Mouse (Mus musculus) ES-E14 (cell line): Measurements from ENCODE around the gene Myo5a. TPM values are rescaled to one million over a fixed set of nuclear protein-coding genes. Genes with fewer than 3 reads are reported as not detected.
A peak's percentile ranks its signal among the peaks of the same experiment; 100 is the strongest.

ENCODE experiments used
- DNase-seq: peaks from one replicate; pipeline ENCODE4 v3.0.0-alpha.2; 2013; ENCODE audit warnings: low read depth, low spot score
- H3K27ac ChIP-seq: 2 replicates; pipeline ENCODE4 v1.5.1; 2012; ENCODE audit warnings: low read depth, mild to moderate bottlenecking, low read length, moderate library complexity, mixed read lengths; ENCODE audit not compliant: poor library complexity, insufficient read depth, severe bottlenecking
- H3K36me3 ChIP-seq: 2 replicates; pipeline ENCODE4 v1.6.1; 2012; ENCODE audit warnings: mild to moderate bottlenecking, low read length, moderate library complexity, mixed read lengths; ENCODE audit not compliant: control insufficient read depth, poor library complexity, insufficient read depth, severe bottlenecking
- H3K4me1 ChIP-seq, 2 experiments: fragments of 150-350 bp in 1 of 2; sonication (generic) in 1 of 2; 2 replicates each; pipeline ENCODE4 v1.6.1; 2012; ENCODE audit warnings: low read length in 2 of 2, mild to moderate bottlenecking in 1 of 2, mixed read lengths in 1 of 2; ENCODE audit not compliant: control insufficient read depth in 2 of 2, insufficient read depth in 2 of 2, poor library complexity in 1 of 2
- H3K4me3 ChIP-seq, 2 experiments: fragments of 150-350 bp in 1 of 2; sonication (generic) in 1 of 2; 2 replicates each; pipeline ENCODE4 v1.5.1; 2012; ENCODE audit warnings: low read length in 2 of 2, low read depth in 1 of 2, mild to moderate bottlenecking in 1 of 2, mixed read lengths in 1 of 2; ENCODE audit not compliant: insufficient read depth in 1 of 2, poor library complexity in 1 of 2, severe bottlenecking in 1 of 2
- H3K9ac ChIP-seq: 2 replicates; pipeline ENCODE4 v1.6.1; 2012; ENCODE audit warnings: low read depth, mild to moderate bottlenecking, low read length, mixed read lengths; ENCODE audit not compliant: poor library complexity, insufficient read depth, severe bottlenecking
- H3K9me3 ChIP-seq: fragments of 150-350 bp; sonication (generic); 2 replicates; pipeline ENCODE4 v1.6.1; 2012; ENCODE audit warnings: low read depth, mild to moderate bottlenecking, low read length; ENCODE audit not compliant: control insufficient read depth, insufficient read depth
- CHD2 ChIP-seq: IDR thresholded peaks from 2 replicates; pipeline ENCODE4 v1.6.1; 2014; ENCODE audit warnings: mild to moderate bottlenecking, low read depth, low read length, inconsistent platforms
- HCFC1 ChIP-seq: IDR thresholded peaks from 2 replicates; pipeline ENCODE4 v1.6.1; 2012; ENCODE audit warnings: low read length, inconsistent platforms, borderline replicate concordance; ENCODE audit not compliant: insufficient read depth
- MAFK ChIP-seq: IDR thresholded peaks from 2 replicates; pipeline ENCODE4 v1.6.1; 2014; ENCODE audit warnings: mild to moderate bottlenecking, low read depth, low read length, inconsistent platforms; ENCODE audit not compliant: insufficient read depth
- ZC3H11A ChIP-seq: IDR thresholded peaks from 2 replicates; pipeline ENCODE4 v1.6.1; 2012; ENCODE audit warnings: low read depth, mild to moderate bottlenecking, inconsistent platforms, low read length, borderline replicate concordance
- ZNF384 ChIP-seq: IDR thresholded peaks from 2 replicates; pipeline ENCODE4 v1.6.1; 2012; ENCODE audit warnings: low read depth, low read length, inconsistent platforms
- in situ Hi-C, 2 experiments: fragments of 600-800 bp; cut with MboI; formaldehyde crosslinking; loops; one replicate each; pipeline ENCODE4 v1.15.1; 2025; ENCODE audit warnings: low sequenced_read_pairs in 2 of 2, inconsistent platforms in 1 of 2; ENCODE audit not compliant: unreplicated experiment in 2 of 2
- total RNA-seq: library from RNA; depleted of rRNA; stranded (reverse); fragments of 300-350 nt; gene quantifications from 2 replicates; pipeline ENCODE4 v1.2.3, GENCODE M21; 2012

Gene Myo5a
- total RNA-seq, 1 experiment = 60.2 TPM

DNA sequence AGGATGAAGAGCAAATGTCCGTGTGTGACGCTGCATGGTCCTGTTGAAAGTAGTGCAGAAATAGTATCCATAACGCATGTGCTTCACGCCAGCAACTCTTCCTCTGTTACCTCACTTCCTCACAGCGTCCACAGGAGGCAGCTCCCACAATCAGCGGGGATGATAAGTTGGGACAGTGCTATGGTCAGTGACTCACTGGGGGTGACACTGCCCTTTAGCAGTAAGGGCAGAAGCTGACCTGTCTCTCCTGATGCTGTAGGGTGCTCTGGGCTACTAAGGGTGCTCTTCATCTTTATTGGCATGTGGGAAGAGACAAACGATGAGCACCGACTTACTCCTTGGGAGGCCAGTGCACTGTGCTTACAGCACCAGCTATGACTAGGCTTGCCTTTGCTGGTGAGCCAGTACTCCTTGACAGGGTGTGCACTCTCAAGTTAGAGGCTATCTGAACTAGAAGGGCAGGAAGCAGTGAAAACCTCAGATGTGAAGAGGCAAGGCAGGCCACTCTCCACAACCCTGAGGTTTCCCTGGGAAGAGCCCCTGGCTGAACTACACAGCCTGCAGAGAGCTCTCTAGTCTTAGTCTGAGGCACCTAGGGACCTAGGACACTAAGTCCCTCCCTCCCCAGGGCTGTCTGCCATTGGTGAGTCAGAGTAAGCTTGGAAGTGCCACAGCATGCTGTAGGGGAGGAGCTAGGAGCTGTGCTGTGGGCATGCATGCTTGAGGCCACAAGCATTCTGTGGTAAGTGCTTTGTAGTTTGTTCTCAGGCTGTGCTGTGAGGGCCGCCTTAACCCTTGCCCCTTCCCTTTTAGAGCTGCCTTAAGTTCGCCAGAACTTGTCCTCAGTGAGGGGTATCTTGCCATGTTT lies 150.8 kb downstream of the Myo5a start:
- H3K9ac ChIP-seq = no peak overlapping the region
- H3K9me3 ChIP-seq = no peaks in the 10 kb centered on the region
- H3K36me3 ChIP-seq = no peaks in the 10 kb centered on the region
- TF ChIP-seq ZC3H11A (no peak), HCFC1 (no peak), CHD2 (no peak), MAFK (no peak), ZNF384 (no peak)
- no peak overlapping the region for H3K4me3 ChIP-seq
- no peak for DNase-seq
- in situ Hi-C loops = no loop called here
- no peak overlapping the region for H3K27ac ChIP-seq
- peaks cover 3 to 8% of the 10 kb centered on the region in 2 experiments; a peak in 2 of 4 replicates for H3K4me1 ChIP-seq

DNA sequence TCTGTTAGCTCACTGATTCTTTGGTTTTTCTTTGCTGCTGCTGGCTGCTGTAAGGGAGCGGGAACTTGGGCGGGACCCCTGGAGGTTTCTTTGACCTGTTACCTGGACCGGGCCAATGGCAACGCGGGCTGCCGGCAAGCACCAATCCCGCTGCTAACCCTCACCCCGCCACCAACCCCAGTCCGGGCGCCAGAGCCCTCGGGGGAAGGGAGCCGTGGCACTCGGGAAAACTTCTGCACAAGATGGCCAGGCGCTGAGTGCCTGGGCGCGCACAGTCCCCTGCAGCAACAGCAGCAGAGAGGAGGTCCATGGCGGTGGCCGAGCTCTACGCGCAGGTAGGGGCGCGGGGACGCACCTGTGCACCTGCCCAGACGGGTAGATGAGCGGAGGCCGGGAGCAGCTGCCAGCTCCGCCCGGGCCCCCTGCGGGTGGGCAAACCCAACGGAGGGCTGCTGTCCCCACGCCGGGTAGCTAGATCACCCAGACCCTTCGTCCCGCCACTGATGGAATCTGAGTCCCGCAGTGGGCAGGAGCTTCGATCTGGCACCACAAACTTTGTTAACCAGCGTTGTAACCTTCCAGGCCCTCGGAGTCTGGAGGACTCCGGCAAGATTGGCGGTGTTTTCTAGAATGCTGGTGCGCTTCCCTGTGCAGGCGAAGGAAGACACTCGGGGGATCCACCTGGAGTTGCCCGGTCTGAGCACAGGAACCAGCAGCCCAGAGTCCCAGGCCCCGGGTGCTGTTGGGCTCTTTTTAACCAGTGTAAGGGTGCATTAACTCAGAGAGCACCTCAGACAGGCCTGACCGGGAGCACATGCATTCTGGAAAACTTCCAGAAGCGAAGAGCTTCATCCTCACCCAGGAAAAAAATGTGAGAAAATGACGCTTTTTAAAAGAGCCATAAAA lies 161.3 kb downstream of the Myo5a start, which contains the start of gene Myo5c:
Myo5c (plus strand) TSS at position 180 of the 906 bp plus-strand sequence.
- TF ChIP-seq MAFK = no peak
- TF ChIP-seq ZC3H11A = no peak
- 0 out of 2 replicates have a peak, but pooled peaks have one; percentile 15 for TF ChIP-seq CHD2
- TF ChIP-seq HCFC1 = peak; percentile 55; the same call in 1 of the 2 replicates
- no peak for TF ChIP-seq ZNF384
- H3K4me3 ChIP-seq = peak within 1 kb of the TSS; percentile 78 to 80
- H3K9ac ChIP-seq = peak within 1 kb of the TSS; percentile 58
- peak; percentile 79 for DNase-seq
- H3K27ac ChIP-seq = no peak within 1 kb of the TSS
- in situ Hi-C loops = no loop called here
- no peaks in the 10 kb centered on the region for H3K36me3 ChIP-seq
- peaks cover 7 to 16% of the 10 kb centered on the region in 2 experiments; a peak in 2 of 4 replicates for H3K4me1 ChIP-seq
- no peaks in the 10 kb centered on the region for H3K9me3 ChIP-seq

- in situ Hi-C loops = no loop called here
- no peak for TF ChIP-seq CHD2
- no peak for TF ChIP-seq HCFC1
- no peak for TF ChIP-seq ZNF384
- TF ChIP-seq MAFK = no peak
- TF ChIP-seq ZC3H11A = no peak
- H3K4me3 ChIP-seq = no peak overlapping the region
- DNase-seq = no peak
- peaks cover 7 to 16% of the 10 kb centered on the region in 2 experiments; a peak in 2 of 4 replicates for H3K4me1 ChIP-seq
- no peak overlapping the region for H3K9ac ChIP-seq
- H3K36me3 ChIP-seq = no peaks in the 10 kb centered on the region
- H3K9me3 ChIP-seq = no peaks in the 10 kb centered on the region
- H3K27ac ChIP-seq = no peak overlapping the region
These were observed 162.0 kb downstream of the Myo5a start for GRCm38 (mm10) chr9:75232860-75233259.

GRCm38 (mm10) chr9:75234271-75234741 lies 163.5 kb downstream of the Myo5a start:
- in situ Hi-C loops = no loop called here
- Histone ChIP-seq H3K4me3 (peak overlapping the region in 1 of 2 experiments; percentile 54; a peak in 2 of 4 replicates), H3K36me3 (no peaks in the 10 kb centered on the region), H3K9ac (no peak overlapping the region), H3K9me3 (no peaks in the 10 kb centered on the region), H3K4me1 (peaks cover 7 to 16% of the 10 kb centered on the region in 2 experiments; a peak in 2 of 4 replicates), H3K27ac (no peak overlapping the region)
- TF ChIP-seq CHD2 = no peak
- TF ChIP-seq ZNF384 = no peak
- no peak for TF ChIP-seq ZC3H11A
- TF ChIP-seq MAFK = no peak
- no peak for TF ChIP-seq HCFC1
- DNase-seq = no peak
